Mouse (Mus musculus) stomach, adult 2 months (tissue): ENCODE measurements around the gene Fam90a1a. TPM values are rescaled to one million over a fixed set of nuclear protein-coding genes. Genes with fewer than 3 reads are reported as not detected.

ENCODE experiments used
- polyA plus RNA-seq: library from polyadenylated mRNA; depleted of rRNA; stranded (reverse); fragments of >200 nt; gene quantifications from 2 replicates; pipeline ENCODE4 v1.2.3, GENCODE M21; 2012; rRNA removed

Fam90a1a gene
- not detected in 2 replicates for polyA plus RNA-seq

DNA sequence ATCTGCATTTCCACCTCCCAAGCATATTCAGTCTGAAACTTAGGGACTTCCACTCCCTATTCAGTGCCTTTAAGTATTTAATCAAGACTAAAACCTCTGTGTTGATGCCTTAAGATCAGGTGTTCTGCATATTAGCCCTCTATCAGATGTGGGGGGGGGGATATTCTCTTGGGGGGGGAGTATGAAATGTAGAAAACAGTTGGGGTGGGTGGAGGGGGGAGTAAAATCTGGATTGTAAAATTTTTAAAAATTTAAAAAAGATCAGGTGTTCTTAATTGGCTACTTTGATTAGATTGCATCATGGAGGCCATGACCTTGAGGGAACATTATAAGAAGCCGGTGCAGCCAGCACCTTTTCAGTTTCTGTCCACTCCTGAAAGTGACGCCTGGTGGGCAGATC is at the start of gene Fam90a1a:
Gene Fam90a1a, plus strand, starts transcription at position 301 of the 400 bp plus-strand sequence.

DNA sequence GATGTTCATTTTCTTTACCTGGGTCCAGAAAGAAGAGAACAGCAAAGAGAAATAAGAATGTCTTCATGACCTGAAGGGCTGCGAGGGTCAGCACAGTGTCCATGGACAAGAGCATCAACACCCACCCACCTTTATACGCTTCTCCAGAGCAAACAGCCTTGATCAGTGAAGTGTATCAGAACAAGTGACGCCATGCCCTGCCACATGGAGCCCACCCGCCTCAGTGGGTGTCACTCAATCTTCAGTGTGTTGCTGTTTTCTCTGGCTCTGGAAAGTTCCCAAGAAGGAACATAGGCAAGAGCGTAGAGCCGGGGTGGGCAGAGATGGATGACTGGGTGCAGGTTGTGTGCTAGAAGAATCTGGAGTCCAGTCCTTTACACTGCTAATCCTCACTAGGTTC is 25.9 kb upstream of the Fam90a1a start, which contains the start of gene Defb15:
Gene Defb15, minus strand, starts transcription at position 101 of the 400 bp plus-strand sequence.

DNA sequence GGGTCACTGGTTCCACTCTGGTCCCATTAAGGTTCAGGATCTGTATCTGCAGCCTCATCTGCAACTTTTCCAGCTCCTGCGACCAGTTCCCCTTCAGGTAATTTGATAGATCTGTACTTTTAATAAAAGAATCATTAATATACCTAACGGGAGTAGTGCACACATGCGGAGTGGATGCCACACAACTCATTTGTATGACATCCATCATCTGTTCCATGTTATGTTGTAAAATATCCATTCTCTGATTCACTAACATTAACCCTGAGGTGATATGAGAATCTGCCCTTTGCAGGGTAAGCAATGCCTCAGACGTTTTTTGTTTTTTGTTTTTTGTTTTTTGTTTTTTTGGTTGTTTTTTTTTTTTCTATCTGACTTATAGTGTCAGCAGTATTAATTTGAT is 20.5 kb upstream of the Fam90a1a start, which contains the start of gene Defb35:
Gene Defb35, plus strand, starts transcription at position 301 of the 400 bp plus-strand sequence.

DNA sequence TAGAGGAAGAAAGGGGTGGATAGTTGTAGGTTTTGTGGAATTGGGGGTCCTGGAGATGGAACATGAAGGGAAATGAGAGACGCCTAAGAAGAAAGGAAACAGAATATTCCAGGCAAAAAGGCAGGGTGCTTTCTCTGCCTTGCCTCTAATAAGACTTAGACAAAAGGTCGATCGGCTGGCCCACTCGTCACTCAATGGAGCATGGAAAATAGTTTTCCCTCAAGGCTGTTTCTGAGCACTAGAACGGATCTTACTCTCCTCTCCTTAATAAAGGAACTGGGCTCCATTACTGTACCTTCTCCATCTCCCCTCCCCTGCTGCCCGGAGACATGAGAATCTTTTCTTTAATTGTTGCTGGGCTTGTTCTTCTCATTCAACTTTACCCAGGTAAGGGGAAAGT is 12.1 kb upstream of the Fam90a1a start, which contains the start of gene Defb13:
Gene Defb13, plus strand, starts transcription at position 301 of the 400 bp plus-strand sequence.

DNA sequence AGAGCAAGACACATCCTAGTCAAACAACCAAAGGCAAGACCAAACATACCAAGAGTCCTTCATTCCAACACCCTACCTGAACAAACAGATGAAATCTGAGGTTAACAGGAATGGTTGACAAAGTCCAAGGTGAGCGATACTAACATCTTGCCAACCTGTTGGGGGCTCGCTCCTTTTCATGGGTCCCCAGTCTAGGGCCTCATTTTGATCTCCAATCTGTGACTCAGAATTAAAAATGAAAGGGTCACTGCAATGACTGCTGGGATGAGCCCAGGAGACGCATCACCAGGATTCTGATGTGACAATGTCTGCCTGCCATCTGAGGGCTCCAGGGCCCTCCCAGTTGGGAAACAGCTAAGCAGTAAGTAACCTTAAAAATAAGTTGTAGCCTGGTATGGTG is 11.0 kb downstream of the Fam90a1a start, which contains the start of gene Ccdc70:
Gene Ccdc70, plus strand, starts transcription at position 301 of the 400 bp plus-strand sequence.

Other genes with a start within 250 kb of the Fam90a1a start
- gene Defa24, start 224.2 kb upstream of the Fam90a1a start, polyA plus RNA-seq = not detected in 2 replicates
- not detected in 2 replicates for gene Defb50, start 135.2 kb upstream of the Fam90a1a start, polyA plus RNA-seq
- not detected in 2 replicates for gene Defb2, start 118.8 kb upstream of the Fam90a1a start, polyA plus RNA-seq
- gene Defb10, start 99.8 kb upstream of the Fam90a1a start, polyA plus RNA-seq = not detected in 2 replicates
- not detected in 2 replicates for gene Defb9, start 73.3 kb upstream of the Fam90a1a start, polyA plus RNA-seq
- not detected in 2 replicates for gene Defb11, start 52.3 kb upstream of the Fam90a1a start, polyA plus RNA-seq
- not detected in 2 replicates for gene Defb15, start 26.0 kb upstream of the Fam90a1a start, polyA plus RNA-seq
- not detected in 2 replicates for gene Defb35, start 20.4 kb upstream of the Fam90a1a start, polyA plus RNA-seq
- not detected in 2 replicates for gene Defb13, start 12.0 kb upstream of the Fam90a1a start, polyA plus RNA-seq
- gene Ccdc70, start 11.1 kb downstream of the Fam90a1a start, polyA plus RNA-seq = not detected in 2 replicates
- gene Atp7b, start 101.6 kb downstream of the Fam90a1a start, polyA plus RNA-seq = 2.4 and 2.7 TPM in 2 replicates
- gene Alg11, start 102.0 kb downstream of the Fam90a1a start, polyA plus RNA-seq = 0.44 and 0.65 TPM in 2 replicates
- gene Nek5, start 166.3 kb downstream of the Fam90a1a start, polyA plus RNA-seq = 0.05 and 0.08 TPM in 2 replicates
- gene Nek3, start 207.7 kb downstream of the Fam90a1a start, polyA plus RNA-seq = 0.09 and 0.40 TPM in 2 replicates
- 0.77 and 0.80 TPM in 2 replicates for gene Ckap2, start 227.1 kb downstream of the Fam90a1a start, polyA plus RNA-seq
- gene Vps36, start 234.1 kb downstream of the Fam90a1a start, polyA plus RNA-seq = 3.4 and 4.0 TPM in 2 replicates